Mouse (Mus musculus) CH12.LX (cell line): Measurements from ENCODE around the gene Gpbar1. TPM values are rescaled to one million over a fixed set of nuclear protein-coding genes. Genes with fewer than 3 reads are reported as not detected.

Source experiments
- DNase-seq: peaks from one replicate; pipeline ENCODE4 v3.0.0-alpha.2; 2013; ENCODE audit errors: extremely low read depth
- H3K27ac ChIP-seq: 2 replicates; pipeline ENCODE4 v1.5.1; 2012; ENCODE audit warnings: low read depth, mild to moderate bottlenecking, control low read depth, moderate library complexity; ENCODE audit not compliant: insufficient read depth
- H3K27me3 ChIP-seq: replicated peaks from 2 replicates; pipeline ENCODE3; 2012; ENCODE audit warnings: inconsistent platforms
- H3K36me3 ChIP-seq, 2 experiments: replicated peaks in 1 of 2; 2 replicates each; pipeline versions ENCODE3 to v1.6.1; 2012; ENCODE audit warnings: inconsistent platforms in 1 of 2, low read length in 1 of 2, mild to moderate bottlenecking in 1 of 2, mixed read lengths in 1 of 2, moderate library complexity in 1 of 2; ENCODE audit not compliant: control insufficient read depth in 1 of 2, insufficient read depth in 1 of 2
- H3K4me1 ChIP-seq, 2 experiments: 2 replicates each; pipeline ENCODE4 v1.6.1; 2012; ENCODE audit warnings: inconsistent platforms in 1 of 2, moderate library complexity in 1 of 2; ENCODE audit not compliant: insufficient read depth in 2 of 2, control insufficient read depth in 1 of 2
- H3K4me2 ChIP-seq: 2 replicates; pipeline ENCODE4 v1.6.1; 2012; ENCODE audit warnings: low read depth, mild to moderate bottlenecking, control low read depth; ENCODE audit not compliant: poor library complexity, insufficient read depth, severe bottlenecking
- H3K4me3 ChIP-seq, 3 experiments: fragments of 150-350 bp in 1 of 3; sonication (generic) in 1 of 3; replicated peaks in 1 of 3; 2 replicates each; pipeline versions ENCODE3 to v1.5.1; 2011 to 2012; ENCODE audit warnings: low read depth in 2 of 3, low read length in 2 of 3, mild to moderate bottlenecking in 2 of 3, moderate library complexity in 2 of 3, control low read depth in 1 of 3, improper control_type of control experiment in 1 of 3, inconsistent platforms in 1 of 3, mixed read lengths in 1 of 3; ENCODE audit not compliant: poor library complexity in 1 of 3
- H3K79me2 ChIP-seq: replicated peaks from 2 replicates; pipeline ENCODE4 v1.6.1; 2012; ENCODE audit warnings: mild to moderate bottlenecking, moderate library complexity; ENCODE audit not compliant: control insufficient read depth, poor library complexity, insufficient read depth, severe bottlenecking; ENCODE audit errors: extremely low read depth
- H3K9ac ChIP-seq: 2 replicates; pipeline ENCODE4 v1.6.1; 2012; ENCODE audit warnings: low read depth, mild to moderate bottlenecking, control low read depth, moderate library complexity; ENCODE audit not compliant: insufficient read depth
- H3K9me3 ChIP-seq: replicated peaks from 2 replicates; pipeline ENCODE3; 2012; ENCODE audit warnings: low read length, inconsistent platforms, mixed read lengths
- CHD1 ChIP-seq: IDR thresholded peaks from 2 replicates; pipeline ENCODE4 v1.6.1; 2012; ENCODE audit warnings: low read depth, low read length, improper control_type of control experiment, inconsistent platforms
- CTCF ChIP-seq, 2 experiments: IDR thresholded peaks in 1 of 2; conservative IDR thresholded peaks in 1 of 2; 2 replicates each; pipeline ENCODE4 v1.5.1; 2011 to 2012; ENCODE audit warnings: low read depth in 2 of 2, low read length in 2 of 2, improper control_type of control experiment in 1 of 2, inconsistent platforms in 1 of 2, mild to moderate bottlenecking in 1 of 2, moderate library complexity in 1 of 2
- ELF1 ChIP-seq: IDR thresholded peaks from 2 replicates; pipeline ENCODE4 v1.6.1; 2014; ENCODE audit warnings: low read depth, mild to moderate bottlenecking, inconsistent platforms, low read length, improper control_type of control experiment
- EP300 ChIP-seq: IDR thresholded peaks from 2 replicates; pipeline ENCODE4 v1.6.1; 2011; ENCODE audit warnings: low read length, improper control_type of control experiment
- ETS1 ChIP-seq: conservative IDR thresholded peaks from 2 replicates; pipeline ENCODE4 v1.6.1; 2012; ENCODE audit warnings: low read depth, mild to moderate bottlenecking, inconsistent platforms, low read length, improper control_type of control experiment, moderate library complexity
- JUN ChIP-seq: IDR thresholded peaks from 2 replicates; pipeline ENCODE4 v1.6.1; 2011; ENCODE audit warnings: low read depth, mild to moderate bottlenecking, low read length, improper control_type of control experiment, moderate library complexity; ENCODE audit not compliant: insufficient read depth
- JUND ChIP-seq: conservative IDR thresholded peaks from 2 replicates; pipeline ENCODE4 v1.6.1; 2011; ENCODE audit warnings: low read depth, low read length, improper control_type of control experiment
- KAT2A ChIP-seq: IDR thresholded peaks from 2 replicates; pipeline ENCODE4 v1.6.1; 2012; ENCODE audit warnings: low read length, improper control_type of control experiment, inconsistent platforms; ENCODE audit not compliant: insufficient replicate concordance
- MAX ChIP-seq: IDR thresholded peaks from 2 replicates; pipeline ENCODE4 v1.6.1; 2011; ENCODE audit warnings: low read length, improper control_type of control experiment
- MEF2A ChIP-seq: IDR thresholded peaks from 2 replicates; pipeline ENCODE4 v1.6.1; 2014; ENCODE audit warnings: low read depth, mild to moderate bottlenecking, inconsistent platforms, low read length, improper control_type of control experiment, borderline replicate concordance
- MXI1 ChIP-seq: IDR thresholded peaks from 2 replicates; pipeline ENCODE4 v1.6.1; 2011; ENCODE audit warnings: mild to moderate bottlenecking, low read depth, low read length, improper control_type of control experiment
- MYC ChIP-seq: IDR thresholded peaks from 2 replicates; pipeline ENCODE4 v1.6.1; 2011; ENCODE audit warnings: low read depth, mild to moderate bottlenecking, improper control_type of control experiment, low read length
- NELFE ChIP-seq: IDR thresholded peaks from 2 replicates; pipeline ENCODE4 v1.6.1; 2011; ENCODE audit warnings: low read depth, low read length, improper control_type of control experiment
- POLR2AphosphoS2 ChIP-seq: IDR thresholded peaks from 2 replicates; pipeline ENCODE4 v1.6.1; 2011; ENCODE audit warnings: low read depth, low read length, improper control_type of control experiment
- RAD21 ChIP-seq: IDR thresholded peaks from 2 replicates; pipeline ENCODE4 v1.6.1; 2011; ENCODE audit warnings: low read depth, mild to moderate bottlenecking, low read length, improper control_type of control experiment, moderate library complexity
- SMC3 ChIP-seq: IDR thresholded peaks from 2 replicates; pipeline ENCODE4 v1.6.1; 2011; ENCODE audit warnings: low read depth, low read length, improper control_type of control experiment
- TCF12 ChIP-seq: IDR thresholded peaks from 2 replicates; pipeline ENCODE4 v1.6.1; 2014; ENCODE audit warnings: low read depth, mild to moderate bottlenecking, inconsistent platforms, low read length, improper control_type of control experiment
- UBTF ChIP-seq: IDR thresholded peaks from 2 replicates; pipeline ENCODE4 v1.6.1; 2012; ENCODE audit warnings: low read depth, mild to moderate bottlenecking, inconsistent platforms, low read length, improper control_type of control experiment, moderate library complexity
- USF1 ChIP-seq: IDR thresholded peaks from 2 replicates; pipeline ENCODE4 v1.6.1; 2014; ENCODE audit warnings: low read depth, mild to moderate bottlenecking, inconsistent platforms, low read length, improper control_type of control experiment
- ZNF384 ChIP-seq: IDR thresholded peaks from 2 replicates; pipeline ENCODE4 v1.6.1; 2012; ENCODE audit warnings: low read depth, low read length, improper control_type of control experiment, inconsistent platforms
- dilution Hi-C: fragments of 300-500 bp; cut with MboI; formaldehyde crosslinking; loops from 2 replicates; pipeline ENCODE4 v1.14.3; 2020; ENCODE audit warnings: low sequenced_read_pairs; ENCODE audit not compliant: extremely low pct_unique_long_range_greater_than_20kb, extremely low pct_ligation_motif_present
- in situ Hi-C: fragments of 300-500 bp; cut with MboI; formaldehyde crosslinking; loops from 3 replicates; pipeline ENCODE4 v1.14.3; 2019; ENCODE audit warnings: low sequenced_read_pairs, low pct_ligation_motif_present, low pct_unique_long_range_greater_than_20kb, mixed read lengths
- polyA plus RNA-seq: library from polyadenylated mRNA; unstranded; fragments of >175 nt; gene quantifications from 2 replicates; pipeline ENCODE4 v1.2.1, GENCODE M21; 2012; ENCODE audit warnings: low read depth; ENCODE audit not compliant: insufficient read length
- total RNA-seq, 2 experiments: library from RNA; depleted of rRNA; stranded (reverse); fragments of 300-350 nt in 1 of 2; fragments of >200 nt in 1 of 2; gene quantifications; 2 replicates each; pipeline ENCODE4 v1.2.3; 2012 to 2014

Gene Gpbar1
- total and polyA plus RNA-seq, 3 experiments = not detected

- TF ChIP-seq MEF2A (peak; percentile 30; the same call in 1 of the 2 replicates), RAD21 (no peak), ZNF384 (no peak), CHD1 (0 out of 2 replicates have a peak, but pooled peaks have one; percentile 55), USF1 (no peak), TCF12 (peak; percentile 65; the same call in 1 of the 2 replicates), JUND (no peak), ETS1 (peak; percentile 96), MAX (no peak; the same call in 1 of the 2 replicates), MXI1 (peak; percentile 61; the same call in 1 of the 2 replicates), JUN (no peak), MYC (no peak), EP300 (no peak; the same call in 1 of the 2 replicates), ELF1 (peak; percentile 73), SMC3 (no peak)
Measured at GRCm38 (mm10) chr1:74295456-74296171, 17.3 kb downstream of the Gpbar1 start (continued).

DNA sequence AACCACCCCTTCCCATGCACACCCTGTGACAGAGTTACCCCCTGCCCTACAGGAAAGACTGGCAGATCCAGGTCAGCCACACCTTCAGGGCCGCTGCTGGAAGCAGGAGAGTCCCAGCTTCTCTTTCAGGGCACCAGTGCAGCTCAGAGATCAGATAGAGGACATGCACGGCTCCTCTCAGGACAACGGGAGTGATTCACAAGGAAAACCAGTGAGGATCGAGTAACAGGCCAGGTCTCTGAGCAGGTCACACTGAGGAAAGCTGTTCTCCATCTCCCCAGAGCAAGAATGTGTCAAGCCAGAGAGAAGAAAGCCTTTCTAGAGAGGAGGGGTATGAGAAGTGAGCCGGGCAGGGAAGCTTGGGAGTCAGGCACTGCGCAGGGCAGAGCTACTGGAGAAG, 18.1 kb downstream of the Gpbar1 start:
- no peak for DNase-seq
- no peaks in the 10 kb centered on the region for H3K27me3 ChIP-seq
- H3K4me3 ChIP-seq = peak overlapping the region in 1 of 3 experiments; percentile 23
- H3K4me2 ChIP-seq = peak overlapping the region; percentile 77; the same call in 1 of the 2 replicates
- H3K79me2 ChIP-seq = peaks cover 32% of the 10 kb centered on the region
- H3K36me3 ChIP-seq = peaks cover 26 to 84% of the 10 kb centered on the region in 2 experiments
- in situ Hi-C loops = no loop called here
- dilution Hi-C loops = no loop called here
- H3K4me1 ChIP-seq = peaks cover 33 to 73% of the 10 kb centered on the region in 2 experiments
- TF ChIP-seq RAD21 (no peak), MAX (no peak), JUN (no peak), CTCF (conservative IDR thresholded peaks at IDR 0.05 in 1 of 2, IDR thresholded peaks at IDR 0.05 in 1 of 2; ENCODE audit: low read depth in 2 of 2, low read length in 2 of 2) (no peak), ETS1 (no peak), NELFE (no peak), USF1 (no peak), UBTF (no peak), TCF12 (no peak), POLR2AphosphoS2 (no peak), MEF2A (no peak), ZNF384 (no peak), KAT2A (no peak)
- H3K27ac ChIP-seq = peak overlapping the region; percentile 86
- H3K9me3 ChIP-seq = no peaks in the 10 kb centered on the region
- peak overlapping the region; percentile 15; the same call in 1 of the 2 replicates for H3K9ac ChIP-seq
